ENCODE assay signal across 8 mouse cellular contexts in genomic region chr5:97773451-97773850, GRCm38 (mm10).
DNase-seq lines count a peak whose midpoint lies in the region; ATAC-seq and TF ChIP-seq lines count a peak whose summit lies in the region.
"Not testable (repeated sequence)": the region's sequence is repeated elsewhere in the genome, so short reads cannot be mapped to it uniquely, and the experiment has no call there.

No protein-coding gene starts in this region.

- H3K27ac ChIP-seq in kidney, adult 2 months (ENCODE audit: insufficient read depth, low read depth, low read length): not testable (repeated sequence)
- 0 out of 2 replicates have a peak overlapping the region, but pooled peaks have one; percentile 37 for H3K27ac ChIP-seq in kidney, embryonic 15.5 days

- not testable (repeated sequence) for H3K9me3 ChIP-seq in kidney, embryonic 15.5 days (replicated peaks)

- 35% methylated on average over 4 of the region's 4 CpGs for WGBS in kidney, adult 2 months
- WGBS in kidney, embryonic 15.5 days: 64% methylated on average over 4 of the region's 4 CpGs

- not testable (repeated sequence) for TF ChIP-seq CTCF in kidney, adult 2 months (conservative IDR thresholded peaks at IDR 0.05; ENCODE audit: insufficient read depth, insufficient read length, low read depth, low read length)

- not testable (repeated sequence) for H3K9ac ChIP-seq in kidney, embryonic 15.5 days

- H3K4me2 ChIP-seq in kidney, embryonic 15.5 days: not testable (repeated sequence)

- not testable (repeated sequence) for TF ChIP-seq POLR2A in kidney, adult 2 months (IDR thresholded peaks at IDR 0.05; ENCODE audit: low read depth, low read length)

- not testable (repeated sequence) for H3K4me3 ChIP-seq in kidney, adult 2 months (ENCODE audit: insufficient read depth, low read depth, low read length); kidney, embryonic 15.5 days (replicated peaks)

- peak; percentile 32 for DNase-seq in R1 (ENCODE audit: low read depth, low spot score)
- DNase-seq in ZHBTc4 (ENCODE audit: low read depth, low spot score): peak; percentile 12
- DNase-seq in kidney, adult 11 months: peak; percentile 3
- DNase-seq in kidney, adult 2 months: peak; percentile 59
- DNase-seq in kidney, adult 8-10 months: peak; percentile 4 to 28
- DNase-seq in kidney, adult 9 months: peak; percentile 59
- peak; percentile 13 for DNase-seq in kidney, postnatal 14 days

- not testable (repeated sequence) for H3K4me1 ChIP-seq in kidney, adult 2 months (ENCODE audit: control insufficient read depth, insufficient read depth, low read length); kidney, embryonic 15.5 days

- H3K36me3 ChIP-seq in kidney, adult 2 months (ENCODE audit: control insufficient read depth, insufficient read depth, low read length); kidney, embryonic 15.5 days: not testable (repeated sequence)

- not testable (repeated sequence) for ATAC-seq in kidney, embryonic 15.5 days (replicated peaks; ENCODE audit: low FRiP score)

- not testable (repeated sequence) for H3K27me3 ChIP-seq in kidney, adult 2 months (replicated peaks; ENCODE audit: control insufficient read depth, insufficient read depth, low read length); kidney, embryonic 15.5 days

Comparison
In these comparisons a context has a peak if more than half of its experiments do, and no peak if none do; other contexts are left out.
1. DNase-seq: peak in every context shown above with its lines; median percentile 59 in kidney, adult 2 months; 59 in kidney, adult 9 months; 32 in R1; 16 in kidney, adult 8-10 months; 13 in kidney, postnatal 14 days; 12 in ZHBTc4; 3 in kidney, adult 11 months.